Mouse (Mus musculus): ENCODE data around the gene Pknox1. TPM values are rescaled to one million over a fixed set of nuclear protein-coding genes. Genes with fewer than 3 reads are reported as not detected.

The Pknox1 gene
- polyA plus RNA-seq, 1 experiment from 2014 or later = 37.6 TPM

DNA sequence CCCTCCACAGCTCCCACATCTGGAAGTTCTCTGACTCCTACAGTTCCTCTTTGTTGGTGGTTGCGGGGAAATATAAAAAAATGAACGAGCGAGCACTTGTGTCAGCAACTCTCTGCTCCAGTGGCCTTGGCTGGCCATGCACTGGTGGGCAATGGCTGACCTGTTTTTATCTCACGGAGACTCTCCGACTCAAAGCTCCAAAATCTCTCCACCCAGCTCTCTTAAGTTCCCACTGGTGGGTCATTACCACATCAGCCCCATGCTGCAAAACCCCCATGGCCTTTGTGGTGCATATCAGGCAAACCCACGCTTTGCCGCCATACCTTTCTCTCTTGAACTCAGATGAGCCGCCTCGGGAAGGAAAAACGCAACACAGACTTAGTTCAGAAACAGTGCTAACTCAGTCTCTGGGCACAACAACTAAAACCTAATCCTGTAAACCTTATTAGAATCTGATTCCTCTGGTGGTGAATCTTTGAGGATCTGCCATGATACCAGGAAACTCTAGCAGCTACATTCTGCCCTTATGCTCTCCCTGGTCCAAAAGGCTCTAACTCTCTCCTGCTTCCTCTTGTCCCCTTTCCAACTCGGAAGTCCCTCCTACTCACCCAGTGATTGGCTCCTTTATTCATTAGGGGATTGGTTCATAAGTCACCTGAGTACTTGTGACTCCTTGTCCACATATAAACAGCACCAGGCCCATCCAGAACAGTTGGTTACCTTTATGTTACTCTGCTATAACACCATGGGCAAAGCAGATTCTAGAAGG lies 5.3 kb upstream of the Pknox1 start:
- peaks cover 37% of the 10 kb centered on the region for H3K4me1 ChIP-seq
- H3K9me3 ChIP-seq (replicated peaks) = no peaks in the 10 kb centered on the region
- H3K36me3 ChIP-seq = no peaks in the 10 kb centered on the region
- WGBS = 89% methylated on average over 11 of the region's 11 CpGs
- no peak for DNase-seq (ENCODE audit: low spot score)
- H3K27ac ChIP-seq = peak overlapping the region; percentile 87; the same call in 1 of the 2 replicates
- H3K4me3 ChIP-seq = no peak overlapping the region
- no peaks in the 10 kb centered on the region for H3K27me3 ChIP-seq (ENCODE audit: low read depth, poor library complexity, severe bottlenecking)

DNA sequence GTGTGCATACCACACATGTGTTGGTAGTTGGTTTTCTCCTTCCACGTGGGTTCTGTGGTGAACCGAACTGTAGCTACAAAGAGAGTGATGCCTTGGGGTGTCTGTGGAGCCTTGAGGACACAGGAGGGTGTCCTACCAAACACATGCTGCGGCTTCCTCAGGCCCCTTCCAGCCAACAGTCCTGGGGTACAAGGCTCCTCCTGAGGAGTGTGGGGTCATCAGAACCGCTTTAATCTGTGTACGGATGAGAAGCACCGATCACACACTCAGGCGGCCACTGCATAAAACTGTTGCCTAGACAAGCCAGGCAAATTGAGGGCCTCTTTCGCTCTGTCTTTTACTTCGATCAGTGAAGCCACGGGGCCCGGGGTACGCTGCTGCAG lies 911 bp upstream of the Pknox1 start:
- Histone ChIP-seq H3K27me3 (ENCODE audit: low read depth, poor library complexity, severe bottlenecking) (no peaks in the 10 kb centered on the region), H3K36me3 (0 out of 2 replicates have a peak, but pooled peaks cover 3% of the 10 kb centered on the region), H3K27ac (peak overlapping the region; percentile 97), H3K4me3 (peak overlapping the region; percentile 91), H3K9me3 (replicated peaks) (no peaks in the 10 kb centered on the region), H3K4me1 (peaks cover 38% of the 10 kb centered on the region)
- DNase-seq (ENCODE audit: low spot score) = peak; percentile 67
- 32% methylated on average over 12 of the region's 12 CpGs for WGBS

DNA sequence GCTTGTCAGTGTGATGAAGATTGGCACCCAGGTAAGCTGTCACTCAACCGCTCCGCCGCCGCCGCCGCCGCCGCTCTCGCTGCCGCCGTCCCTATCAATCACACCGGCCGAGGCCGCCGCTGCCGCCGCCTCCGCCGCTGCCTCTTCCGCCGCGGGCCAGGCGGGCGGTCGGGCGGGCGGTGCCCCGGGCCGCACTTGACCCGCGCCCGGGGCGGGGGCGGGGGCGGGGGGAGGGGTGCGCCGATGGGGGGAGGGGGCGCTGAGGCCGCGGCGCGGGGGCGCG lies 265 bp downstream of the Pknox1 start:
- Histone ChIP-seq H3K27ac (peak overlapping the region; percentile 97), H3K36me3 (0 out of 2 replicates have a peak, but pooled peaks cover 3% of the 10 kb centered on the region), H3K9me3 (replicated peaks) (no peaks in the 10 kb centered on the region), H3K4me1 (peaks cover 33% of the 10 kb centered on the region), H3K27me3 (ENCODE audit: low read depth, poor library complexity, severe bottlenecking) (no peaks in the 10 kb centered on the region), H3K4me3 (peak overlapping the region; percentile 91)
- WGBS = 2% methylated on average over 33 of the region's 44 CpGs
- DNase-seq (ENCODE audit: low spot score) = no peak

DNA sequence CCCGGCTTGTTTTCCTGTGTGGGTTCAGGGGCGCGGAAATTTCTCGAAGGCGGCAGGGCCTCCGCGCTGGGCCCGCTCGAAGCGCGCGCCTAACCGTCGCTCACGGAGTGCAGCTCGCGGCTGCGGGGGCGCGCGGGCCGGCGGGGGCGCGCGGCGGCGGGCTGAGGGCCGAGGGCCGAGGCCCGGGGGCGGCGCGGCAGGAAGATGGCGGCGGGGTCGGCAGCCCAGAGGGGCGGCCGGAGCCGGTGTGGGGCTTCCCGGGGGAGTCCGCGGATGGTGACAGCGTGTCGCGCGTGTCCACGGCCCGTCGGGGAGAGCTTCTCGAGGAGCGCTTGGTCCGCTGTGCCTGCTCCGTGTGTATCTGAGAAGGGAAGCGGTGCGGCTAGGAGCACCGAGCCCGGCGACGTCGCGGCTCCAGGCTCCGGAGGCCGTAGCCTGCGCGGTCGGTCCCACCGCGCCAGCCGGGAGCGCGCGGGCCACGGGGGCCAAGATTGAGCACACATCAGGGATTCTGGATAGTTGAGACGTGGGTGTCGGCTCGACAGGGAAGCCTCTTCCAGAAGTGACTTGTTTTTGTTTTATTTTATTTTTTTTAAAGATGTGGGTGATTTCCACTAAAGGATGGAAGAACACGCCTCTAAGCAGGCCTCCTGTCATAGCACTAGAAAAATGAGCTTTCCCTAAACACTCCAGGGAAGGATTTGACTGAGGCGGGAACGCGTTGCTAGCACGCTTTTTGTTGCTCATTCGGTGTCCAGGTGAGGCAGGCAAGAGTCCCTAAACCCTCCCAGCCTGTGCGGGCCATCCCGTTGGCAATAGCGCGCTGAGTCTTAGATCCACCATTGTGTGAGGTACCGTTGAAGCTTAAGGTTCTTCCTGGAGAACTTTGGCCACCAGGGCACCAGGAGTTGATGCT lies 865 bp downstream of the Pknox1 start:
- H3K4me3 ChIP-seq = peak overlapping the region; percentile 91
- peak overlapping the region; percentile 97 for H3K27ac ChIP-seq
- H3K9me3 ChIP-seq (replicated peaks) = no peaks in the 10 kb centered on the region
- under 1% methylated on average over 78 of the region's 88 CpGs for WGBS
- H3K36me3 ChIP-seq = 0 out of 2 replicates have a peak, but pooled peaks cover 3% of the 10 kb centered on the region
- no peaks in the 10 kb centered on the region for H3K27me3 ChIP-seq (ENCODE audit: low read depth, poor library complexity, severe bottlenecking)
- peak; percentile 61 for DNase-seq (ENCODE audit: low spot score)
- H3K4me1 ChIP-seq = peaks cover 33% of the 10 kb centered on the region

DNA sequence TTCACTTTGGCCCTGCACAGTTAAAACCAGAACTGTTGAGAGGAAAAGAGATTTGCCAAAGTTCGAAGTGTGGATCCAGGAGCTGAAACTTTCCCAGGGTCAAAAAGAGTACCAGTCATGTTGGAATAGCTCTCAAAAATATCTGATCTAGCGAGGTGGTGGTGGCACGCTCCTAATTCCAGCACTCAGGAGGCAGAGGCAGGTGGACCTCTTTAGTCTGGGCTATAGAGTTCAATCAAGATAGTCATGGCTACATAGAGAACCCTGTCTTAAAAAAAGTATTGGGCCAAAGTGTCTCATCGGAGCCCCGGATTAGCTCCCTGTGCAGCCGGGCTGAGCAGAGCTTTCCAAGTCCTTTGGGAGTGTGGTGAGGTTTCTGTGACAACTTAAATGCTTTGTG lies 1.7 kb downstream of the Pknox1 start:
- Histone ChIP-seq H3K9me3 (replicated peaks) (no peaks in the 10 kb centered on the region), H3K27ac (peak overlapping the region; percentile 97; the same call in 1 of the 2 replicates), H3K4me3 (peak overlapping the region; percentile 91), H3K27me3 (ENCODE audit: low read depth, poor library complexity, severe bottlenecking) (no peaks in the 10 kb centered on the region), H3K4me1 (peaks cover 33% of the 10 kb centered on the region), H3K36me3 (0 out of 2 replicates have a peak, but pooled peaks cover 3% of the 10 kb centered on the region)
- DNase-seq (ENCODE audit: low spot score) = no peak
- 90% methylated on average over 6 of the region's 6 CpGs for WGBS

DNA sequence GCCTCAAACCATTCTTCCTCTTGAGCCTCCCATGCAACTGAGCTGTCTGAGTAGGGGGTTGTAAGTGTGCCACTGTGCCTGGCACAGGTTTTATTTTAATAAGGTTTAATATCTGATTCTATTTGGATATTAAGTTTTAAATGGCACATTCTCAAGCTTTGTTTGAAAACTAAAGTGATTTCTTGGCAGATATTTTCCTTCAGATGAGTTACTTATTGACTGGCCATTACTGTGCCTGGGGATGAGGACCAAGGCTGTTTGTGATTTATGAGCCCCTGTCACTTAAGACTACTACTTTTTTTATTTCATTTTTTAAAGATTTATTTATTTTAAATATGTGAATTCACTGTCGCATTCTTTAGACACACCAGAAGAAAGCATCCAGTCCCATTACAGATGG lies 5.2 kb downstream of the Pknox1 start:
- Histone ChIP-seq H3K4me3 (no peak overlapping the region), H3K36me3 (0 out of 2 replicates have a peak, but pooled peaks cover 3% of the 10 kb centered on the region), H3K27ac (no peak overlapping the region), H3K9me3 (replicated peaks) (no peaks in the 10 kb centered on the region), H3K4me1 (peaks cover 26% of the 10 kb centered on the region), H3K27me3 (ENCODE audit: low read depth, poor library complexity, severe bottlenecking) (no peaks in the 10 kb centered on the region)
- 89% methylated on average over 1 of the region's 1 CpGs for WGBS
- no peak for DNase-seq (ENCODE audit: low spot score)

DNA sequence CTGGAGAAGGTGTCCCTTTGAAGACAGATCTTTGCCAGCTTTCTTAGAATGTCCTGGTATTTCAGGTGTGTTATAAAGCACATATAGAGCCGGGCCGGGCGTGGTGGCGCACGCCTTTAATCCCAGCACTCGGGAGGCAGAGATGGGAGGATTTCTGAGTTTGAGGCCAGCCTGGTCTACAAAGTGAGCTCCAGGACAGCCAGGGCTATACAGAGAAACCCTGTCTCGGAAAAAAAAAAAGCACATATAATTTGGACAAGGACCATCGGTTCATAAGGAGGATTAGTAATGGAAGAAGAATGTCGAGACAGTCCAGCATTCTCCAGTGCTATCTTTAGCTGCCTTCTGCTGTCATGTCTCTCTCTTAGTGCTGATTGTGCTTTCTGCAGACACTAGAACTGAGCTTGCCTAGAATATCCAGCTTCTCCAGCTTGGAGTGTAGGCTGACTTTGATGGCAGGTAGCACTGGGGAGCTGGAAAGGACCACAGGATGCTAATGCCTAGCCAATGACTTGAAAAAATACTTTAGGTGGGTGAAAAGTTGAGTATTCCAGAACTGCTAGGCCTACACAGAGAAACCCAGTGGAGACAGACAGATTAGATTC lies 5.9 kb downstream of the Pknox1 start:
- H3K27ac ChIP-seq = no peak overlapping the region
- H3K4me1 ChIP-seq = peaks cover 26% of the 10 kb centered on the region

DNA sequence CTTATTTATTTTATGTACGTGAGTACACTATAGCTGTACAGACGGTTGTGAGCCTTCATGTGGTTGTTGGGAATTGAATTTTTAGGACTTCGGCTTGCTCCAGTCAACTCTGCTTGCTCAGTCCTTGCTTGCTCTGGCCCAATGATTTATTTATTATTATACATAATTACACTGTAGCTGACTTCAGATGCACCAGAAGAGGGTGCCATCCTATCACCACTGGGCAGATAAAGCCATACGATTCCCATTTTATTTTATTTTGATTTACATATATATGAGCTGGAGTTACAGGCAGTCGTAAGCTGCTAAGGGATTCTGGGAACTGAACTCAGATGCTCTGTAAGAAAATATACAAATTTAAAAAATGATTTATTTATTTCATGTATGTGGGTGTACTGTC lies 7.2 kb downstream of the Pknox1 start:
- H3K4me3 ChIP-seq = no peak overlapping the region
- 0 out of 2 replicates have a peak, but pooled peaks cover 3% of the 10 kb centered on the region for H3K36me3 ChIP-seq
- no peaks in the 10 kb centered on the region for H3K9me3 ChIP-seq (replicated peaks)
- WGBS = 95% methylated on average over 5 of the region's 5 CpGs
- H3K4me1 ChIP-seq = peaks cover 15% of the 10 kb centered on the region
- H3K27ac ChIP-seq = no peak overlapping the region
- no peak for DNase-seq (ENCODE audit: low spot score)
- no peaks in the 10 kb centered on the region for H3K27me3 ChIP-seq (ENCODE audit: low read depth, poor library complexity, severe bottlenecking)

More for the DNA sequence above, 5.9 kb downstream of the Pknox1 start:
- Histone ChIP-seq H3K9me3 (replicated peaks) (no peaks in the 10 kb centered on the region), H3K27me3 (ENCODE audit: low read depth, poor library complexity, severe bottlenecking) (no peaks in the 10 kb centered on the region), H3K4me3 (no peak overlapping the region), H3K36me3 (0 out of 2 replicates have a peak, but pooled peaks cover 3% of the 10 kb centered on the region)
- WGBS = 91% methylated on average over 9 of the region's 9 CpGs
- peak; percentile 58 for DNase-seq (ENCODE audit: low spot score)

DNA sequence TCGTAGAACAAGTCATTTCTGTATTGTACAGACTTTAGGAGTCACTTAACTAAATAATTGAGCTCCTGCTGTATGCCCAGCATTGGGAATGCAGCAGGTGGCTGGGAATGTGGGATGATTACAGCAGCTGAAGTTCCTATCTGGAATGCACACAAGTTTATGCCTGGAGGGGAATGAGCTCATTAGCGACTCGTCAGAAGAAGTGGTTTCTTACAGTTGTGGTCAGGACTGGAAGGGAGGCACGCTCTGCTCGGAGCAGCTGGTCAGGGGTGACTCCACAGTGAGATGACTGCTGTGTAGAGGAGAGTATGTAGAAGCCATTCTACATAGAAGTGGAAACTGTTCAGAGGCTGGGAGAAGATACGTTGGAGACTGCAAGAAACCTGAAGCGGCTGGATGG lies 10.1 kb downstream of the Pknox1 start:
- Histone ChIP-seq H3K4me1 (no peaks in the 10 kb centered on the region), H3K27me3 (ENCODE audit: low read depth, poor library complexity, severe bottlenecking) (no peaks in the 10 kb centered on the region), H3K27ac (no peak overlapping the region), H3K36me3 (no peaks in the 10 kb centered on the region), H3K4me3 (no peak overlapping the region), H3K9me3 (replicated peaks) (no peaks in the 10 kb centered on the region)
- no peak for DNase-seq (ENCODE audit: low spot score)
- 84% methylated on average over 7 of the region's 7 CpGs for WGBS

DNA sequence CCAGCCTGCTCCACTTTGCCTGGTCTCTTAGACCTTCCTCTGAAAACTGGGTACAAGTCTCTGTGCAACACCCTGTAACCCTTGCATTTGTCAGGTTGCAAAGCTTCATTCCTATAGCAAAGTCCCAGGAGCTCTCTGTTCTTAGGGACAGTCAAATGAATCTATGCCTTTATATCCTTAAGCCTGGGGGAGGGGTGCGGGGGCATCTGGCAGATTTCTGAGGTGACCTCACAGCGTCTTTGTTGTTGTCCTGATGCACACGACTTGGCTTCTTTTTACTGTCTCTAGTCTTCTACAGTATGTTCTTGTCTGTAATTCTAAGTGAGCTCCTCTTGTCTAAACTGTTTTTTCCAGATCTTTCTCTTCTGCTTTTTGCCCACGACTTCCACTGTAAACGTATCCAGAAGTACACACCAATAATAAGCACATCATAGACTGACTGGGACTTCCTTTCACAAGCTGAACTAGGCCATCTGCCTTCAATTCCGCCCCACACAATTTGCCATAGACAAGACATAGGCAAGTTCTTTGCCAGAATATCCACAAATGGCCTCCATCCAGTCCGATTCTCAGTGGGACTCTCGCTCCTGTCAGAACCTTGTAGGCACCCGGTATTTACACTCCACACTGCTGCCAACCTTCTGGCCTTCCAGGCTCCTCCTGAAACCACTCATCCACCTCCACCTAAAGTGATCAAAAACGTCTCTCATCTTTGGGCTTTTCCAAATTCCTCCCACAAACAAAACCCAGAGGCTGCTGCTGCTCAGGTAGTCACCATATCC lies 12.1 kb downstream of the Pknox1 start:
- DNase-seq (ENCODE audit: low spot score) = no peak
- no peak overlapping the region for H3K27ac ChIP-seq
- no peaks in the 10 kb centered on the region for H3K27me3 ChIP-seq (ENCODE audit: low read depth, poor library complexity, severe bottlenecking)
- no peaks in the 10 kb centered on the region for H3K36me3 ChIP-seq
- 89% methylated on average over 10 of the region's 10 CpGs for WGBS
- H3K4me1 ChIP-seq = peaks cover 4% of the 10 kb centered on the region; the same call in 1 of the 2 replicates
- no peaks in the 10 kb centered on the region for H3K9me3 ChIP-seq (replicated peaks)
- no peak overlapping the region for H3K4me3 ChIP-seq

DNA sequence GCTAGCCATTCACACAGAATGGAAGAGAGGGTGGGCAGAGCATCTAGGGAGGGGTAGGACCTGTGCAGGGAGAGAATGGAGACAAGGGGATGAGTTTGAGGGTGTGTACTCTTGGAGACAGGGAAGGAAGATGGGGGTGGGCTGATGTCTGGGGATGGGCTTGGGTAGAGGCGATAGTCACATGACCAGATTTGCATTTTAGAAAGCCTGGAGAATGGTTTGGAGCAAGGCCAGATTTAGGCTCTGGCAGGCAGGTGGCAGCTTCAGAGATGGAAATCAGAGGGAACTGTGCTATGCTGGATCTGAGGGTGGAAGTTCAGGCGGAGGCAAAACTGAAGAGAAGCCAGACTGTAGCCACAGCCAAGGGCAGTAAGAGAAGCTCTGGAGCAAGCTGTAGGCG lies 15.8 kb downstream of the Pknox1 start:
- Histone ChIP-seq H3K27ac (no peak overlapping the region), H3K4me3 (no peak overlapping the region), H3K27me3 (ENCODE audit: low read depth, poor library complexity, severe bottlenecking) (no peaks in the 10 kb centered on the region), H3K4me1 (peaks cover 16% of the 10 kb centered on the region), H3K9me3 (replicated peaks) (no peaks in the 10 kb centered on the region), H3K36me3 (peaks cover 17% of the 10 kb centered on the region)
- WGBS = 72% methylated on average over 3 of the region's 3 CpGs
- no peak for DNase-seq (ENCODE audit: low spot score)

DNA sequence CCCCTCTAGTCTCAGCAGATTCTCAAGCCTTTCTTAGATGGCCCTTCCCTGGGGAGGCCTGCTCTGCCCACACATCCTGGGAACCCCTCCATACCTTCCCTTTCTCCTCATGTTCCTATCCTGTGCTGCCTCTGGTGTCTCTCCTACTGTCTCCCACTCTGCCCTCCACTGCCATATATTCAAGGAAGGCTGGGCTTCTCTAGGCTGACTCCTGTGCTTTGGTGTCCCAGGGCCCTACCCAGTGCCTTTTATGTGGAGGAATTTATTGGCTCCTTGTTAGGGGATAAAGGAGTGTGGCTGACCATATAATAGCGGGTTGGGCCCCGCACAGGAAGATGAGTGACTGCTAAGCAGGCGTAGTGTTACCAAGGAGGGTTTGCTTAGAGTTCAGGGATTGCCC lies 18.7 kb downstream of the Pknox1 start:
- Histone ChIP-seq H3K27ac (no peak overlapping the region), H3K4me1 (peaks cover 16% of the 10 kb centered on the region), H3K9me3 (replicated peaks) (no peaks in the 10 kb centered on the region), H3K36me3 (peaks cover 34% of the 10 kb centered on the region), H3K27me3 (ENCODE audit: low read depth, poor library complexity, severe bottlenecking) (no peaks in the 10 kb centered on the region), H3K4me3 (no peak overlapping the region)
- DNase-seq (ENCODE audit: low spot score) = no peak
- WGBS = 37% methylated on average over 3 of the region's 3 CpGs

All from limb, embryonic 10.5 days (tissue).